Mouse (Mus musculus): ENCODE results near the gene Acan. TPM values are rescaled to one million over a fixed set of nuclear protein-coding genes. Genes with fewer than 3 reads are reported as not detected.

The Acan gene
- total and polyA plus RNA-seq, 3 experiments, result 0.05 TPM; not detected in 2

DNA sequence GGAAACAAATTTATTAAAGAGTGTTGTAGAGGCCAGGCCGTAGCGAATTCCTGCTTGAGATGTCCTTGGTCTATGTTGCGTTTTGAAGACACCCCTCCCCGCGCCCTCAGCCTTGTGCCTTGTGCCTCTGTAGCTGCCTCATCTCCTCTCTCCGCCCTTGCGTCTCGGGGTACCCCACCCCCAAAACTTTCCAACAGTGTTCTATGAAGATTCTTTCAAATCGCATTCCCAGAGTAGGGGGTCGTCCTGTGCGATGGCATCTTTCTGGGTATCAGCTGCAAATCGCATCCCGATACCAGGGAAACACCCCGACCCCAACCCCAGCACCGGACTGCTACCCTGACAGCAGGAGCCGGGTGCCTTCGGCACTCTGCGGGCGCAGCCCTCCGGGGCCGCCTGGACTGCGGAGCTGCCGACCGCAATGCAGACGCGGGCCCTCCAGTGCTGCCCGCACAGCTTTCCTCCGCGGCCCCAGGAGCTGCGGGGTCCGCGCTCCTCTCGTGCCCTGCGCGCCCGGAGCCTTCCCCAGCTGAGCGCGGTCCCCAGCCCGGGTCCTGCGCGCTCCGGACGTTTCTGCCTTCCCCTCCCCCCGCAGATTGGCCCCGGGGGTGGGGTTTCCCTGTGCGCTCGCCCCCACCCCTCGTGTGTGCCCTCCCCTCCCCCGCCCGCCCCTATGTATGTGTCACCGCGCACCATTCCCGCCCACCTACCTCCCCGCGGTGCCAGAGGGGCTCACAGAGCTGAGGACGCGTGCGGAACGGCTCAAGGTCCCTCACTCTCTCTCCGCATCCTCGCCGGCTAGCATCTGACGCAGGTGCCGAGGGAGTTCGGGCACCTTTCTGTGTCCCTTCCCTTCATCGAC is 531 bp upstream of the Acan start:
- Histone ChIP-seq H3K9me3 (replicated peaks) (no peaks in the 10 kb centered on the region), H3K27me3 (ENCODE audit: insufficient read depth, low read length) (peaks cover 2% of the 10 kb centered on the region; the same call in 1 of the 2 replicates), H3K4me1 (ENCODE audit: insufficient read depth, low read depth, low read length) (no peaks in the 10 kb centered on the region), H3K36me3 (replicated peaks) (no peaks in the 10 kb centered on the region), H3K4me3 (ENCODE audit: low read depth, low read length) (no peak overlapping the region)
- no peak for ATAC-seq (ENCODE audit: extremely low read depth, insufficient number of reproducible peaks, low FRiP score, poor library complexity, severe bottlenecking)
- DNase-seq (ENCODE audit: low spot score), result no peak
- TF ChIP-seq POLR2AphosphoS5 (IDR thresholded peaks at IDR 0.05; ENCODE audit: insufficient replicate concordance, low read depth, low read length) (no peak), TAL1 (conservative IDR thresholded peaks at IDR 0.05; ENCODE audit: low read depth, low read length) (no peak), GATA1 (IDR thresholded peaks at IDR 0.05; ENCODE audit: borderline replicate concordance, low read length) (no peak), CTCF (IDR thresholded peaks at IDR 0.05; ENCODE audit: low read depth, low read length) (no peak), GATA2 (IDR thresholded peaks at IDR 0.05; ENCODE audit: borderline replicate concordance, low read depth, low read length) (no peak)

DNA sequence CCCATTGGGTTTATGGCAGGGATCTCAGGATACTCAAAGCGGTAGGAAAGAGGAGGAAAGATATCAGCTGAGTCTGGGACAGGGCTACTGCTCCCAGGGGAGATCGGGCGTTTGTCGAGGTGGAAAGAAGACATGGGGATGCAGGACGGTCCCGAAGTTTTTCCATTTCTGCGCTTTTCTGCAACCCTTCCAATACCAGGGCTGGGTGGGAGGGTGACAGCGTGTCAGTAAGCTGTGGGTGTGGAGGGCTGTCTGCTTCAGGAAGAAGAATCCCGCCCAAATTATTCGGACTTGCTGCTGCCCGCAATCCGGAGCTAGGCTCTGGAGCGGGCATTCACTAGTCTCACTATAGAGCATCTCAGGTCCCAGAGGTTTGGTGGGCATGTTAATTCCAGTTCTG is 828 bp downstream of the Acan start:
- Histone ChIP-seq H3K36me3 (replicated peaks) (no peaks in the 10 kb centered on the region), H3K9me3 (replicated peaks) (no peaks in the 10 kb centered on the region), H3K27me3 (ENCODE audit: insufficient read depth, low read length) (peaks cover 2% of the 10 kb centered on the region; the same call in 1 of the 2 replicates), H3K4me1 (ENCODE audit: insufficient read depth, low read depth, low read length) (no peaks in the 10 kb centered on the region), H3K4me3 (ENCODE audit: low read depth, low read length) (no peak overlapping the region)
- DNase-seq (ENCODE audit: low spot score), result no peak
- no peak for ATAC-seq (ENCODE audit: extremely low read depth, insufficient number of reproducible peaks, low FRiP score, poor library complexity, severe bottlenecking)
- TF ChIP-seq CTCF (IDR thresholded peaks at IDR 0.05; ENCODE audit: low read depth, low read length) (no peak), TAL1 (conservative IDR thresholded peaks at IDR 0.05; ENCODE audit: low read depth, low read length) (no peak), GATA1 (IDR thresholded peaks at IDR 0.05; ENCODE audit: borderline replicate concordance, low read length) (no peak), POLR2AphosphoS5 (IDR thresholded peaks at IDR 0.05; ENCODE audit: insufficient replicate concordance, low read depth, low read length) (no peak), GATA2 (IDR thresholded peaks at IDR 0.05; ENCODE audit: borderline replicate concordance, low read depth, low read length) (no peak)

DNA sequence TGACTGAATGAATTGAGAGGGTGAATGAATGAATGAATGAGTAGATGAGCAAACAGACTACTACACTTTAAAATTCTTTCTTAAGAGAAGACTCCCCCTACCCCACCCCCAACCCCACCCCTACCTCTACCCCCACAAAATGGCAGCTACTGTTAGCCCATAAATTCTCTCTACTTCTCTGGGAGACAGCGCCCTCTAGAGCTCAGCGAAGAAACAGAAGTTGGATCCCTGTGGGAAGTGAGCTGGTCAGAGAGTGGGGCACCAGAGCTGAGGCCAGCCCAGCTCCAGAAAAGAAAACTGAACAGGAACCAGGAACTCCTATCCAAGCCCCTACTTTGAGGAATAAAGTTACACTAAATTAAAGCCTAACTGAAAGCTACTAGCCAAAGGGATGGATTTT is 5.3 kb downstream of the Acan start:
- TF ChIP-seq GATA2 (IDR thresholded peaks at IDR 0.05; ENCODE audit: borderline replicate concordance, low read depth, low read length), result no peak
- TF ChIP-seq TAL1 (conservative IDR thresholded peaks at IDR 0.05; ENCODE audit: low read depth, low read length), result no peak
- no peak for TF ChIP-seq POLR2AphosphoS5 (IDR thresholded peaks at IDR 0.05; ENCODE audit: insufficient replicate concordance, low read depth, low read length)
- TF ChIP-seq GATA1 (IDR thresholded peaks at IDR 0.05; ENCODE audit: borderline replicate concordance, low read length), result no peak
- no peak for TF ChIP-seq CTCF (IDR thresholded peaks at IDR 0.05; ENCODE audit: low read depth, low read length)
- ATAC-seq (ENCODE audit: extremely low read depth, insufficient number of reproducible peaks, low FRiP score, poor library complexity, severe bottlenecking), result no peak
- Histone ChIP-seq H3K27me3 (ENCODE audit: insufficient read depth, low read length) (no peaks in the 10 kb centered on the region), H3K4me1 (ENCODE audit: insufficient read depth, low read depth, low read length) (no peaks in the 10 kb centered on the region), H3K9me3 (replicated peaks) (no peaks in the 10 kb centered on the region), H3K36me3 (replicated peaks) (no peaks in the 10 kb centered on the region), H3K4me3 (ENCODE audit: low read depth, low read length) (no peak overlapping the region)
- DNase-seq (ENCODE audit: low spot score), result no peak

DNA sequence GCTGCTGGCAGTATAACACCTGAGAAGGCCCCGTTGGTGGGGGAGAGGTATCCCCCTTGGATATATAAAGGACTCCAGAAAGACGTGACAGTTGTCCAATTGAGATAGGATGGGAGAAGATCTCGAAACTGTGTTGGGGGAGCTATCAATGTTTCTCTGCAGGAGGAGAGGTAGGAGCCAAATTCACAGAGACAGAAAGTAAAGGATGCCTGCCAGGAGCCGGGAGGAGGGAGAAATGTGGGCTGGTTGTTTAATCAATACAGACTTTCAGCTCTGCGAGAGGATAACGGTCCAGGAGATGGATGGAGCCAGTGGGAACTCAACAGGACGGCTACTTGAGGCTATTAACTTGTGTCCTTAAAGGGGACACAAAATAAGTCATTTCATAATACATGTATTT is 14.2 kb downstream of the Acan start:
- TF ChIP-seq GATA2 (IDR thresholded peaks at IDR 0.05; ENCODE audit: borderline replicate concordance, low read depth, low read length), result no peak
- TF ChIP-seq POLR2AphosphoS5 (IDR thresholded peaks at IDR 0.05; ENCODE audit: insufficient replicate concordance, low read depth, low read length), result no peak
- TF ChIP-seq TAL1 (conservative IDR thresholded peaks at IDR 0.05; ENCODE audit: low read depth, low read length), result no peak
- no peak for TF ChIP-seq CTCF (IDR thresholded peaks at IDR 0.05; ENCODE audit: low read depth, low read length)
- no peak for TF ChIP-seq GATA1 (IDR thresholded peaks at IDR 0.05; ENCODE audit: borderline replicate concordance, low read length)
- no peak overlapping the region for H3K4me3 ChIP-seq (ENCODE audit: low read depth, low read length)
- DNase-seq (ENCODE audit: low spot score), result no peak
- no peak for ATAC-seq (ENCODE audit: extremely low read depth, insufficient number of reproducible peaks, low FRiP score, poor library complexity, severe bottlenecking)
- no peaks in the 10 kb centered on the region for H3K9me3 ChIP-seq (replicated peaks)
- peaks cover 16% of the 10 kb centered on the region for H3K27me3 ChIP-seq (ENCODE audit: insufficient read depth, low read length)
- no peaks in the 10 kb centered on the region for H3K36me3 ChIP-seq (replicated peaks)
- no peaks in the 10 kb centered on the region for H3K4me1 ChIP-seq (ENCODE audit: insufficient read depth, low read depth, low read length)

DNA sequence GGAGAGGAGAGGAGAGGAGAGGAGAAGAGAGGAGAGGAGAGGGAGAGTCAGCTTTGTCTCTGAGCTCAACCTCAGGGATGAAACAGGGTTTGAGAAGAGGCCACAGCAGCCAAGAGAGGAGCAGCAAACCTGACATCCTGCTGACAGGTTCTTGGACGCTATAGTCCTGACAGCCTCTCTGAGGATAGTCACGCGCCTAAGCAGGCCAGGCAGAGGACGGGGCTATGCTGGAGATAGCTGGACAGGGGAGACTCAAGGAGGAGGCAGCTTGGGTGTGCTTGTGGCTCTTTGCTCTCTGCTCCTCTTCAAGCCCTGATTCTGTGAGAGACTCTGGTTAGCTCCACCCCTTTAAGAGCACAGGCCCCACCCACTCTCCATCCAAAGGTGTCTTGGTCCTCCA is 14.9 kb downstream of the Acan start:
- no peaks in the 10 kb centered on the region for H3K4me1 ChIP-seq (ENCODE audit: insufficient read depth, low read depth, low read length)
- H3K36me3 ChIP-seq (replicated peaks), result no peaks in the 10 kb centered on the region
- H3K9me3 ChIP-seq (replicated peaks), result no peaks in the 10 kb centered on the region
- ATAC-seq (ENCODE audit: extremely low read depth, insufficient number of reproducible peaks, low FRiP score, poor library complexity, severe bottlenecking), result no peak
- no peak overlapping the region for H3K4me3 ChIP-seq (ENCODE audit: low read depth, low read length)
- TF ChIP-seq CTCF (IDR thresholded peaks at IDR 0.05; ENCODE audit: low read depth, low read length), result no peak
- TF ChIP-seq GATA1 (IDR thresholded peaks at IDR 0.05; ENCODE audit: borderline replicate concordance, low read length), result no peak
- no peak for TF ChIP-seq POLR2AphosphoS5 (IDR thresholded peaks at IDR 0.05; ENCODE audit: insufficient replicate concordance, low read depth, low read length)
- TF ChIP-seq TAL1 (conservative IDR thresholded peaks at IDR 0.05; ENCODE audit: low read depth, low read length), result no peak
- TF ChIP-seq GATA2 (IDR thresholded peaks at IDR 0.05; ENCODE audit: borderline replicate concordance, low read depth, low read length), result no peak
- H3K27me3 ChIP-seq (ENCODE audit: insufficient read depth, low read length), result peaks cover 16% of the 10 kb centered on the region
- no peak for DNase-seq (ENCODE audit: low spot score)

DNA sequence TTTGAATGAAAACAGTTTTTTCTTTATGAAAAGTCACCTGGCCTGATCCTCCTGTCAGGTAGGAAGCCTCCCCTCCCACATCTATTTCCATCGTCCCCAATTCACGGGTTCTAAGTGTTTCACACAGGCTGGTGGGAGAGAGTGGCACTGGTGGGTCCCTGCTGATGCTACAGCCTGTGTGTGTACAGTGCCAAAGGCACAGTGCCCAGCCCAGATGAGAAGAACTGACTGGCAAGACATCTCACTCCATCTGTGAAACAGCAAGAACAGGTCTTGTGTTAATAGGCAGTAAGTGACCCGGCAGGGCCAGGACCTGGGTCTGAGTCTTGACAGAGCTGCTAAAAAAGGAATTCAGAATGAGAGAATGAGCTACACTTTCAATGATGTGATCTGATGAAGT is 25.9 kb downstream of the Acan start:
- H3K9me3 ChIP-seq (replicated peaks), result no peaks in the 10 kb centered on the region
- ATAC-seq (ENCODE audit: extremely low read depth, insufficient number of reproducible peaks, low FRiP score, poor library complexity, severe bottlenecking) (no peak), DNase-seq (ENCODE audit: low spot score) (no peak)
- no peak overlapping the region for H3K4me3 ChIP-seq (ENCODE audit: low read depth, low read length)
- peaks cover 4% of the 10 kb centered on the region; the same call in 1 of the 2 replicates for H3K27me3 ChIP-seq (ENCODE audit: insufficient read depth, low read length)
- H3K4me1 ChIP-seq (ENCODE audit: insufficient read depth, low read depth, low read length), result peaks cover 3% of the 10 kb centered on the region; the same call in 1 of the 2 replicates
- H3K36me3 ChIP-seq (replicated peaks), result no peaks in the 10 kb centered on the region
- TF ChIP-seq POLR2AphosphoS5 (IDR thresholded peaks at IDR 0.05; ENCODE audit: insufficient replicate concordance, low read depth, low read length) (no peak), GATA1 (IDR thresholded peaks at IDR 0.05; ENCODE audit: borderline replicate concordance, low read length) (no peak), GATA2 (IDR thresholded peaks at IDR 0.05; ENCODE audit: borderline replicate concordance, low read depth, low read length) (no peak), CTCF (IDR thresholded peaks at IDR 0.05; ENCODE audit: low read depth, low read length) (no peak), TAL1 (conservative IDR thresholded peaks at IDR 0.05; ENCODE audit: low read depth, low read length) (no peak)

All from G1E (cell line).